Mouse (Mus musculus): Measurements from ENCODE around the gene Ear1. TPM values are rescaled to one million over a fixed set of nuclear protein-coding genes. Genes with fewer than 3 reads are reported as not detected.
A peak's percentile ranks its signal among the peaks of the same experiment; 100 is the strongest.
"Not testable (repeated sequence)": the region's sequence is repeated elsewhere in the genome, so short reads cannot be mapped to it uniquely, and the experiment has no call there.

Gene Ear1
- polyA plus RNA-seq (2015; fragmentation: Nextera tagmentation; extraction: Ambion mirVana): 0.29 and 0.55 TPM in 2 replicates

GRCm38 (mm10) chr14:43875417-43875816, at the start of gene Ear1:
Gene Ear1 (minus strand): TSS chr14:43875517.
- H3K27me3 ChIP-seq (ENCODE audit: control insufficient read depth, insufficient read depth, low read length); ATAC-seq (replicated peaks; ENCODE audit: extremely low read depth, insufficient read depth, low FRiP score); H3K4me2 ChIP-seq (ENCODE audit: low read depth, low read length); H3K9ac ChIP-seq (ENCODE audit: low read length); H3K36me3 ChIP-seq (ENCODE audit: control insufficient read depth, insufficient read depth); H3K4me1 ChIP-seq (ENCODE audit: control insufficient read depth, insufficient read depth, low read length); H3K9me3 ChIP-seq (replicated peaks; ENCODE audit: control insufficient read depth, low read length); H3K27ac ChIP-seq (ENCODE audit: low read length); H3K4me3 ChIP-seq (ENCODE audit: low read length): not testable (repeated sequence)
- WGBS: 83% methylated on average over 3 of the region's 3 CpGs

GRCm38 (mm10) chr14:43924688-43925403, 49.5 kb upstream of the Ear1 start, which contains the start of gene Gm8113:
Gene Gm8113 (plus strand): TSS chr14:43925390.
- H3K36me3 ChIP-seq (ENCODE audit: control insufficient read depth, insufficient read depth); H3K4me1 ChIP-seq (ENCODE audit: control insufficient read depth, insufficient read depth, low read length); H3K27me3 ChIP-seq (ENCODE audit: control insufficient read depth, insufficient read depth, low read length); H3K9me3 ChIP-seq (replicated peaks; ENCODE audit: control insufficient read depth, low read length): not testable (repeated sequence)
- Histone ChIP-seq H3K4me2 (ENCODE audit: low read depth, low read length) (peak within 1 kb of the TSS; percentile 63), H3K9ac (ENCODE audit: low read length) (peak within 1 kb of the TSS; percentile 76), H3K27ac (ENCODE audit: low read length) (peak within 1 kb of the TSS; percentile 91), H3K4me3 (ENCODE audit: low read length) (peak within 1 kb of the TSS; percentile 64)
- 10% methylated on average over 10 of the region's 10 CpGs for WGBS
- peak; percentile 91 for ATAC-seq (replicated peaks; ENCODE audit: extremely low read depth, insufficient read depth, low FRiP score)

- H3K36me3 ChIP-seq (ENCODE audit: control insufficient read depth, insufficient read depth); H3K4me2 ChIP-seq (ENCODE audit: low read depth, low read length); H3K27ac ChIP-seq (ENCODE audit: low read length); H3K4me1 ChIP-seq (ENCODE audit: control insufficient read depth, insufficient read depth, low read length); H3K27me3 ChIP-seq (ENCODE audit: control insufficient read depth, insufficient read depth, low read length); H3K4me3 ChIP-seq (ENCODE audit: low read length); ATAC-seq (replicated peaks; ENCODE audit: extremely low read depth, insufficient read depth, low FRiP score); H3K9ac ChIP-seq (ENCODE audit: low read length); H3K9me3 ChIP-seq (replicated peaks; ENCODE audit: control insufficient read depth, low read length): not testable (repeated sequence)
- WGBS: 68% methylated on average over 3 of the region's 3 CpGs
Observed at GRCm38 (mm10) chr14:43923459-43923858, 48.1 kb upstream of the Ear1 start, which contains the start of gene Ear10. Gene Ear10 (minus strand): TSS chr14:43923559.

- H3K9ac ChIP-seq (ENCODE audit: low read length); H3K9me3 ChIP-seq (replicated peaks; ENCODE audit: control insufficient read depth, low read length); H3K4me3 ChIP-seq (ENCODE audit: low read length); ATAC-seq (replicated peaks; ENCODE audit: extremely low read depth, insufficient read depth, low FRiP score); H3K4me2 ChIP-seq (ENCODE audit: low read depth, low read length); H3K36me3 ChIP-seq (ENCODE audit: control insufficient read depth, insufficient read depth); H3K4me1 ChIP-seq (ENCODE audit: control insufficient read depth, insufficient read depth, low read length); H3K27me3 ChIP-seq (ENCODE audit: control insufficient read depth, insufficient read depth, low read length); H3K27ac ChIP-seq (ENCODE audit: low read length): not testable (repeated sequence)
Observed at GRCm38 (mm10) chr14:43918214-43918613, 42.9 kb upstream of the Ear1 start.

GRCm38 (mm10) chr14:43898577-43898976, 23.3 kb upstream of the Ear1 start:
- WGBS: 69% methylated on average over 3 of the region's 3 CpGs
- not testable (repeated sequence) for ATAC-seq (replicated peaks; ENCODE audit: extremely low read depth, insufficient read depth, low FRiP score)

GRCm38 (mm10) chr14:43895357-43895756, 20.0 kb upstream of the Ear1 start:
- H3K4me1 ChIP-seq (ENCODE audit: control insufficient read depth, insufficient read depth, low read length); H3K27ac ChIP-seq (ENCODE audit: low read length); H3K9ac ChIP-seq (ENCODE audit: low read length); H3K4me2 ChIP-seq (ENCODE audit: low read depth, low read length); ATAC-seq (replicated peaks; ENCODE audit: extremely low read depth, insufficient read depth, low FRiP score); H3K36me3 ChIP-seq (ENCODE audit: control insufficient read depth, insufficient read depth); H3K9me3 ChIP-seq (replicated peaks; ENCODE audit: control insufficient read depth, low read length); H3K4me3 ChIP-seq (ENCODE audit: low read length); H3K27me3 ChIP-seq (ENCODE audit: control insufficient read depth, insufficient read depth, low read length): not testable (repeated sequence)
- WGBS: 46% methylated on average over 1 of the region's 2 CpGs

More at GRCm38 (mm10) chr14:43898577-43898976, 23.3 kb upstream of the Ear1 start:
- not testable (repeated sequence) for H3K4me2 ChIP-seq (ENCODE audit: low read depth, low read length); H3K27ac ChIP-seq (ENCODE audit: low read length); H3K27me3 ChIP-seq (ENCODE audit: control insufficient read depth, insufficient read depth, low read length); H3K4me1 ChIP-seq (ENCODE audit: control insufficient read depth, insufficient read depth, low read length); H3K9me3 ChIP-seq (replicated peaks; ENCODE audit: control insufficient read depth, low read length); H3K4me3 ChIP-seq (ENCODE audit: low read length); H3K9ac ChIP-seq (ENCODE audit: low read length); H3K36me3 ChIP-seq (ENCODE audit: control insufficient read depth, insufficient read depth)

GRCm38 (mm10) chr14:43891288-43891687, 16.0 kb upstream of the Ear1 start:
- H3K4me2 ChIP-seq (ENCODE audit: low read depth, low read length); H3K4me1 ChIP-seq (ENCODE audit: control insufficient read depth, insufficient read depth, low read length); H3K9ac ChIP-seq (ENCODE audit: low read length); H3K27me3 ChIP-seq (ENCODE audit: control insufficient read depth, insufficient read depth, low read length); ATAC-seq (replicated peaks; ENCODE audit: extremely low read depth, insufficient read depth, low FRiP score); H3K4me3 ChIP-seq (ENCODE audit: low read length); H3K9me3 ChIP-seq (replicated peaks; ENCODE audit: control insufficient read depth, low read length); H3K27ac ChIP-seq (ENCODE audit: low read length); H3K36me3 ChIP-seq (ENCODE audit: control insufficient read depth, insufficient read depth): not testable (repeated sequence)
- 100% methylated on average over 1 of the region's 1 CpGs for WGBS

- H3K4me1 ChIP-seq (ENCODE audit: control insufficient read depth, insufficient read depth, low read length); H3K4me2 ChIP-seq (ENCODE audit: low read depth, low read length); H3K9ac ChIP-seq (ENCODE audit: low read length); H3K9me3 ChIP-seq (replicated peaks; ENCODE audit: control insufficient read depth, low read length); H3K36me3 ChIP-seq (ENCODE audit: control insufficient read depth, insufficient read depth); ATAC-seq (replicated peaks; ENCODE audit: extremely low read depth, insufficient read depth, low FRiP score); H3K27ac ChIP-seq (ENCODE audit: low read length); H3K4me3 ChIP-seq (ENCODE audit: low read length); H3K27me3 ChIP-seq (ENCODE audit: control insufficient read depth, insufficient read depth, low read length): not testable (repeated sequence)
- WGBS: 52% methylated on average over 1 of the region's 1 CpGs
Observed at GRCm38 (mm10) chr14:43886235-43886634, 10.9 kb upstream of the Ear1 start.

GRCm38 (mm10) chr14:43879966-43880545, 4.7 kb upstream of the Ear1 start:
- H3K4me1 ChIP-seq (ENCODE audit: control insufficient read depth, insufficient read depth, low read length); ATAC-seq (replicated peaks; ENCODE audit: extremely low read depth, insufficient read depth, low FRiP score); H3K27me3 ChIP-seq (ENCODE audit: control insufficient read depth, insufficient read depth, low read length); H3K4me2 ChIP-seq (ENCODE audit: low read depth, low read length); H3K36me3 ChIP-seq (ENCODE audit: control insufficient read depth, insufficient read depth); H3K4me3 ChIP-seq (ENCODE audit: low read length); H3K27ac ChIP-seq (ENCODE audit: low read length); H3K9me3 ChIP-seq (replicated peaks; ENCODE audit: control insufficient read depth, low read length); H3K9ac ChIP-seq (ENCODE audit: low read length): not testable (repeated sequence)
- 64% methylated on average over 5 of the region's 5 CpGs for WGBS
